Mouse (Mus musculus): Measurements from ENCODE around the gene Pgs1. TPM values are rescaled to one million over a fixed set of nuclear protein-coding genes. Genes with fewer than 3 reads are reported as not detected.
A peak's percentile ranks its signal among the peaks of the same experiment; 100 is the strongest.

Pgs1 gene
- polyA plus RNA-seq, 1 experiment = 35.6 TPM

DNA sequence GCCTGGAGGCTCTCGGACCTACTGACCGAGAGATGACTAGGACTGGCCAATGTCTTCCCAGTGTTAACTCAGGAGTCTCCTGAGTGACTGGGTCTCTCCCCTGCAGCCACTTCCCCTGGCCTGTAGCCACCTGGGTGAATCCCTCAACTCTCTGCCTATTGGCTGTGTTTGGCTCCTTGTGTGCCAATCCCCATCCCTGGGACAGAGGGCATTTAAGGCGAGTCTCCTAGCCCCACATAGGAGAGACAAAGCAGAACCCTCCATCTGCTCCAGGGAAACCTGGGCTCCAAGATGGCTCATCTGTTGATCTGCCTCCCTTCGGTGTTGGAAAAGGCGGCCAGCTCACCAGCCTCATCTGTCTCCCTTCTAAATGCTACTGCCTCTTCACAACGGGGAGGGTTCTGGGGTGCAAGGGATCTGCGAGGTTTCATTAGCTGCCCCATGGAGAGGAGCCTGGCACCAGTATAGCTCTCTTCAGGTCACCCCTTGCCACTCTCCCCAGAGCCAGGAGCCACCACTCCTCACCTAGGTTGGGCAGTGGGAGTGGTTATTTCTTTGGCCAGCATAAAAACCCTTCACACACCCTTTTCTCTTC, 19.5 kb upstream of the Pgs1 start:
- Histone ChIP-seq H3K4me1 (ENCODE audit: control insufficient read depth, insufficient read depth, insufficient read length) (peaks cover 44% of the 10 kb centered on the region), H3K27me3 (ENCODE audit: control insufficient read depth, insufficient read depth, low read length) (peaks cover 9% of the 10 kb centered on the region), H3K36me3 (ENCODE audit: control insufficient read depth, insufficient read depth, low read length) (peaks cover 11% of the 10 kb centered on the region), H3K27ac (ENCODE audit: insufficient read depth, low read length) (no peak overlapping the region), H3K4me3 (ENCODE audit: extremely low read depth, insufficient read depth, insufficient read length) (0 out of 2 replicates have a peak overlapping the region, but pooled peaks have one; percentile 3)
- no peak for DNase-seq (ENCODE audit: low read depth in 1 of 2, low spot score in 2 of 2)
- TF ChIP-seq CTCF (IDR thresholded peaks at IDR 0.05; ENCODE audit: extremely low read depth, insufficient read depth, insufficient read length, insufficient replicate concordance) (no peak), POLR2A (IDR thresholded peaks at IDR 0.05; ENCODE audit: low read depth, low read length) (no peak)
- WGBS = 84% methylated on average over 7 of the region's 7 CpGs

DNA sequence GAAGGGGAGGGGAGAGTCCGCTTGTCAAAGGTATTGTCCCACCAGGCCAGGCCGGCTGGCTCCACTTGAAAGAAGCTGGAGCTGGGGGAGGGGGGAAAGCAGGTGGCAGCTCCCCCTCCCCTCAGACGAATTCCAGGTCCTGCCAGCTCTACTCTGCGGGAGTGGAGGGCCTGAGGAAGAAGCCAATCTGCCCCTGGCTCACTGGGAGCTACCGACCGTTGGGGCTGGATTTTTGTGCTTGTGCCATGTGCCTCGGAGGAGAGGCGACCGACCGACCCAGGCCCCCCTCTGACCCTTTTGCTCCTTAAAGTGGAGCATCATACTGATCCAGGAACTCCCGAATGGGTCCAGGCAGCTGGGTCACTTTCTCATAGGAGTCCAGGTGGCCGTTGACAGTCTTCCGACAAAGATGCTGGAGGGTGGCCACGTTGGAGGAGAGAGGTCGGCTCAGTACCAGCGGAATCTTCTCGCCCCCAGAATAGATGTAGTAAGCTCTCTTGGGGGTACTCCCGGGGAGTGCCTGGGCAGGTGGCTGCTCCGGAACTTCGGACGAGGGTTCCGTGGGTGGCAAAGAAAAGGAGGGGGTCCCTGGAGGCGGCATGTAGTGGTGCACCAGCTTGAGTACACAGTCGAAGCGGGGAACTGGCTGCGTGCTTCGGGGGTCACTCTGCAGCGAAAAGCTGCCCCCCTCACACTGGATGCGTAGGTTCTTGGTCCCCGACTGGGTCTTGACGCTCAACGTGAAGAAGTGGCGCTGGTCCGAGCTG, 18.7 kb upstream of the Pgs1 start:
- Histone ChIP-seq H3K27ac (ENCODE audit: insufficient read depth, low read length) (peak overlapping the region; percentile 82; the same call in 1 of the 2 replicates), H3K27me3 (ENCODE audit: control insufficient read depth, insufficient read depth, low read length) (peaks cover 9% of the 10 kb centered on the region), H3K4me3 (ENCODE audit: extremely low read depth, insufficient read depth, insufficient read length) (peak overlapping the region; percentile 76), H3K4me1 (ENCODE audit: control insufficient read depth, insufficient read depth, insufficient read length) (peaks cover 42% of the 10 kb centered on the region), H3K36me3 (ENCODE audit: control insufficient read depth, insufficient read depth, low read length) (peaks cover 11% of the 10 kb centered on the region)
- DNase-seq (ENCODE audit: low read depth in 1 of 2, low spot score in 2 of 2) = no peak
- no peak for TF ChIP-seq CTCF (IDR thresholded peaks at IDR 0.05; ENCODE audit: extremely low read depth, insufficient read depth, insufficient read length, insufficient replicate concordance)
- no peak for TF ChIP-seq POLR2A (IDR thresholded peaks at IDR 0.05; ENCODE audit: low read depth, low read length)
- WGBS = 64% methylated on average over 34 of the region's 34 CpGs

DNA sequence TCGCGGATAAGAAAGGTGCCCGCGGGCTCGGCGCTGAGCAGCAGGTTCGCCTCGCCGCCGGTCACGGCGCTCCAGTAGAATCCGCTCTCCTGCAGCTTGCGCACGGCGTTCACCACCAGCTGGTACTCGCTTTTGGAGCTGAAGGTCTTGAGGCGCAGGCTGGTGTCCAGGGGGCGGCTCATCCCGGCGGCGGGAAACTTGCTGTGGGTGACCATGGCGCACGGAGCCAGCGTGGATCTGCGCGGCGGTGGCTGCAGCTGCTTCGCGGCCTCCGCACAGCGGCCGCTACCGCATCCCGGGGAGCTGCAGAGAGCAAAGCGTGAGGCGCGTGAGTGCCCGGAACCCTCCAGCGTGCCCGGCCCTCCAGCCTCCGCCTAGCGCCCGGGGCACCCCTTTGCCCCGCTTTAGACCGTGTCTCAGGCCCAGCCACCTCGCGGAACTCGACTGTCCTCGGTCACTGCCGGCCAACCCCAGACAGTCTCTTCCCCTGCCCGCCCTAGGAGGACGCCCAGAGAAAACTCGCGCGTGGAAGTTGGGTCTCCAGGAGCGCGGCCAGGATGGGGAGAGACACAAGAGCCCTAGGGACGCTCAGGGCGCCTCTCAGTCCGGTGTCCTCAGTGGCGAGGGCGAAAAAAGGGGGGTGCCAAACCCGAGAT, 17.9 kb upstream of the Pgs1 start:
- TF ChIP-seq POLR2A (IDR thresholded peaks at IDR 0.05; ENCODE audit: low read depth, low read length) (no peak), CTCF (IDR thresholded peaks at IDR 0.05; ENCODE audit: extremely low read depth, insufficient read depth, insufficient read length, insufficient replicate concordance) (peak; percentile 1; the same call in 1 of the 2 replicates)
- no peak for DNase-seq (ENCODE audit: low read depth in 1 of 2, low spot score in 2 of 2)
- peaks cover 9% of the 10 kb centered on the region for H3K27me3 ChIP-seq (ENCODE audit: control insufficient read depth, insufficient read depth, low read length)
- H3K36me3 ChIP-seq (ENCODE audit: control insufficient read depth, insufficient read depth, low read length) = peaks cover 11% of the 10 kb centered on the region
- H3K4me1 ChIP-seq (ENCODE audit: control insufficient read depth, insufficient read depth, insufficient read length) = peaks cover 40% of the 10 kb centered on the region
- H3K4me3 ChIP-seq (ENCODE audit: extremely low read depth, insufficient read depth, insufficient read length) = peak overlapping the region; percentile 76
- peak overlapping the region; percentile 82 for H3K27ac ChIP-seq (ENCODE audit: insufficient read depth, low read length)
- WGBS = 7% methylated on average over 63 of the region's 64 CpGs

DNA sequence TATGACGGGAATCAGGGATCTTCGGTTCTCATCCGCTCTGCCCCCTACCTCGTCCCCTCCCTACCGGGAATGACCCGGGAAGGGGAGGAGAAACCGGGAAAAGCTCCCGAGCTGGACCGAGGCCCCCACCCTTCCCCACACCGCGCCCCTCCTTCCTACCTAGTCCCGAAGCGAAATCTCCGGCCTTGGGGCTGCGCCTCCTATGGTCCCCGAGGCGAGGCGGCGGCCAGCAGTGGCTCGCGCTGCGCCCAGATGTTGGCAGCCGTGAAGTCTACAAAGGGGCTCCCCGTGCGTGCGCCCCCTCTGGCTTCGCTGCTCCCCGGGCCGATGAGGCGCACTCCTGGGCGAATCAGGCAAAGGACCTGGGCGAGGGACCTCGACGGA, 17.4 kb upstream of the Pgs1 start:
- Histone ChIP-seq H3K36me3 (ENCODE audit: control insufficient read depth, insufficient read depth, low read length) (peaks cover 11% of the 10 kb centered on the region), H3K4me3 (ENCODE audit: extremely low read depth, insufficient read depth, insufficient read length) (peak overlapping the region; percentile 76), H3K27ac (ENCODE audit: insufficient read depth, low read length) (peak overlapping the region; percentile 82), H3K4me1 (ENCODE audit: control insufficient read depth, insufficient read depth, insufficient read length) (peaks cover 34% of the 10 kb centered on the region), H3K27me3 (ENCODE audit: control insufficient read depth, insufficient read depth, low read length) (peaks cover 9% of the 10 kb centered on the region)
- no peak for TF ChIP-seq POLR2A (IDR thresholded peaks at IDR 0.05; ENCODE audit: low read depth, low read length)
- no peak for TF ChIP-seq CTCF (IDR thresholded peaks at IDR 0.05; ENCODE audit: extremely low read depth, insufficient read depth, insufficient read length, insufficient replicate concordance)
- 0% methylated on average over 34 of the region's 34 CpGs for WGBS
- DNase-seq (ENCODE audit: low read depth in 1 of 2, low spot score in 2 of 2) = no peak

DNA sequence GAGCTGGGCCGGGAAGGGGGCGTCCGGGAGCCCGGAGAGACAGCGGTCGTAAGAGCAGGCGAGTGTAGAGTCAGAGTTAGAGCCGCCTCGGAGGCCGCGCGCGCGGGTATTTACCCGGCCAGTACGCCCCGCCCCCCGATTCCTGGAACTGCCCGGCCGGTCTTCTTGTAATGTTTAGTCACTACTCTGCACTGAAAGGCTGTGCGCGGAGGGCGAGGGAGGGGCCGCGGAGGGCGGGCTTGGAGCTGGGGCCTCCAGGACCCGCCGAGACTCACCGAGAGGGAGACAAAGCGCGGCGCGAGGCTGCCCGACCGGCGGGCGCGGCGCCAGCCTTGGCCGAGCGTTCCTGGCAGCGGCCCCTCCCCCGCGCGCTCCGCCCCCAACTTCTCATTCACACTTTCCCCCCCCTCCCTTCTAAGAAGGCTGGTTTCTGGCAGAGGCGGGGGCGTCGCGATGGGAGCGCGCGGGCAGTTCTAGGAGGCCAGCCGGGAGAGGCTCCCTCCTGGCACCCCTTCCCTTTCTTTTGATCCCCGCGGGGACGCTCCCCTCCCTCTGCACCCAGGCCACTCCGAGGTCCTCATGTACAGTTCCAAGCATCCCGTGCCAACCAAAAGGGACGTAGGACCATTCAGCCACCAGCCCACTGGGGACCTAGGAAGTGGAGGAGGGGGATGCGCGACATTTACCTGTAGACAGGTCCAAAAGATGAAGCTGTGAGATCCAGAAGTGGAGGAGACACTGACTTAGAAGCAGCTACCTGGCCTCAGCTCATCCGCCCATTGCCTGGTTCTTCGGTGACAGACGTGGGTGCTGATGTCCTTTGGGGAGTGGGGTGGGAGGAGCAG, 16.8 kb upstream of the Pgs1 start:
- peaks cover 29% of the 10 kb centered on the region for H3K4me1 ChIP-seq (ENCODE audit: control insufficient read depth, insufficient read depth, insufficient read length)
- under 1% methylated on average over 45 of the region's 65 CpGs for WGBS
- H3K27me3 ChIP-seq (ENCODE audit: control insufficient read depth, insufficient read depth, low read length) = peaks cover 9% of the 10 kb centered on the region
- peak overlapping the region; percentile 76 for H3K4me3 ChIP-seq (ENCODE audit: extremely low read depth, insufficient read depth, insufficient read length)
- TF ChIP-seq CTCF (IDR thresholded peaks at IDR 0.05; ENCODE audit: extremely low read depth, insufficient read depth, insufficient read length, insufficient replicate concordance) (no peak), POLR2A (IDR thresholded peaks at IDR 0.05; ENCODE audit: low read depth, low read length) (peak; percentile 46)
- H3K36me3 ChIP-seq (ENCODE audit: control insufficient read depth, insufficient read depth, low read length) = peaks cover 11% of the 10 kb centered on the region
- H3K27ac ChIP-seq (ENCODE audit: insufficient read depth, low read length) = peak overlapping the region; percentile 82
- DNase-seq (ENCODE audit: low read depth in 1 of 2, low spot score in 2 of 2) = peak; percentile 60 to 80

Measured in spleen, adult 2 months (tissue).